Mouse (Mus musculus) kidney, adult 11 months (tissue): ENCODE measurements at regions not wholly inside any gene's neighbourhood (a gene's known extent, or its start where the extent isn't known, plus 50 kb on each side); places are given as distances from the start of the nearest gene placed in this dataset.
A peak's percentile ranks its signal among the peaks of the same experiment; 100 is the strongest.
"Not testable (repeated sequence)": the region's sequence is repeated elsewhere in the genome, so short reads cannot be mapped to it uniquely, and the experiment has no call there.

Experiments used
- DNase-seq: peaks from one replicate; pipeline ENCODE4 v3.0.0; 2022

GRCm38 (mm10) chr19:59516957-59517356 is 58.8 kb downstream of the Emx2 start:
- no peak for DNase-seq

GRCm38 (mm10) chr19:59519156-59519555 is 61.0 kb downstream of the Emx2 start:
- no peak for DNase-seq

- peak; percentile 61 for DNase-seq
These were observed 64.0 kb downstream of the Emx2 start for GRCm38 (mm10) chr19:59522176-59522575.

- DNase-seq = no peak
These were observed 65.2 kb downstream of the Emx2 start for GRCm38 (mm10) chr19:59523356-59523755.

- no peak for DNase-seq
These were observed 105.9 kb downstream of the Emx2 start for GRCm38 (mm10) chr19:59564101-59564500.

- no peak for DNase-seq
These were observed 110.7 kb downstream of the Emx2 start for GRCm38 (mm10) chr19:59568907-59569306.

GRCm38 (mm10) chr19:59569590-59569989 is 111.4 kb downstream of the Emx2 start:
- not testable (repeated sequence) for DNase-seq

GRCm38 (mm10) chr19:59574346-59574745 is 116.2 kb downstream of the Emx2 start:
- DNase-seq = no peak

GRCm38 (mm10) chr19:59577886-59578285 is 119.7 kb downstream of the Emx2 start:
- DNase-seq = no peak

GRCm38 (mm10) chr19:59579676-59580075 is 121.5 kb downstream of the Emx2 start:
- no peak for DNase-seq

- DNase-seq = no peak
These were observed 127.7 kb downstream of the Emx2 start for GRCm38 (mm10) chr19:59585835-59586234.

- no peak for DNase-seq
These were observed 129.1 kb downstream of the Emx2 start for GRCm38 (mm10) chr19:59587303-59587702.

- DNase-seq = peak; percentile 77
These were observed 129.9 kb downstream of the Emx2 start for GRCm38 (mm10) chr19:59588068-59588522.

- DNase-seq = no peak
These were observed 131.8 kb downstream of the Emx2 start for GRCm38 (mm10) chr19:59590021-59590420.

GRCm38 (mm10) chr19:59592060-59592459 is 133.9 kb downstream of the Emx2 start:
- DNase-seq = no peak

GRCm38 (mm10) chr19:59624288-59624795 is 166.2 kb downstream of the Emx2 start:
- DNase-seq = no peak

- no peak for DNase-seq
These were observed 169.5 kb downstream of the Emx2 start for GRCm38 (mm10) chr19:59627681-59628080.

- DNase-seq = peak; percentile 20
These were observed 170.4 kb downstream of the Emx2 start for GRCm38 (mm10) chr19:59628296-59629160.

- no peak for DNase-seq
These were observed 170.9 kb downstream of the Emx2 start for GRCm38 (mm10) chr19:59629161-59629445.

- no peak for DNase-seq
These were observed 171.9 kb downstream of the Emx2 start for GRCm38 (mm10) chr19:59630095-59630494.

- DNase-seq = no peak
These were observed 172.5 kb downstream of the Emx2 start for GRCm38 (mm10) chr19:59630706-59631105.

GRCm38 (mm10) chr19:59631541-59631940 is 173.4 kb downstream of the Emx2 start:
- DNase-seq = peak; percentile 49

GRCm38 (mm10) chr19:59636271-59636670 is 178.1 kb downstream of the Emx2 start:
- no peak for DNase-seq

- DNase-seq = peak; percentile 33
These were observed 184.4 kb downstream of the Emx2 start for GRCm38 (mm10) chr19:59642606-59643005.

- DNase-seq = no peak
These were observed 188.1 kb downstream of the Emx2 start for GRCm38 (mm10) chr19:59646231-59646630.
